In the genomic region with DNA sequence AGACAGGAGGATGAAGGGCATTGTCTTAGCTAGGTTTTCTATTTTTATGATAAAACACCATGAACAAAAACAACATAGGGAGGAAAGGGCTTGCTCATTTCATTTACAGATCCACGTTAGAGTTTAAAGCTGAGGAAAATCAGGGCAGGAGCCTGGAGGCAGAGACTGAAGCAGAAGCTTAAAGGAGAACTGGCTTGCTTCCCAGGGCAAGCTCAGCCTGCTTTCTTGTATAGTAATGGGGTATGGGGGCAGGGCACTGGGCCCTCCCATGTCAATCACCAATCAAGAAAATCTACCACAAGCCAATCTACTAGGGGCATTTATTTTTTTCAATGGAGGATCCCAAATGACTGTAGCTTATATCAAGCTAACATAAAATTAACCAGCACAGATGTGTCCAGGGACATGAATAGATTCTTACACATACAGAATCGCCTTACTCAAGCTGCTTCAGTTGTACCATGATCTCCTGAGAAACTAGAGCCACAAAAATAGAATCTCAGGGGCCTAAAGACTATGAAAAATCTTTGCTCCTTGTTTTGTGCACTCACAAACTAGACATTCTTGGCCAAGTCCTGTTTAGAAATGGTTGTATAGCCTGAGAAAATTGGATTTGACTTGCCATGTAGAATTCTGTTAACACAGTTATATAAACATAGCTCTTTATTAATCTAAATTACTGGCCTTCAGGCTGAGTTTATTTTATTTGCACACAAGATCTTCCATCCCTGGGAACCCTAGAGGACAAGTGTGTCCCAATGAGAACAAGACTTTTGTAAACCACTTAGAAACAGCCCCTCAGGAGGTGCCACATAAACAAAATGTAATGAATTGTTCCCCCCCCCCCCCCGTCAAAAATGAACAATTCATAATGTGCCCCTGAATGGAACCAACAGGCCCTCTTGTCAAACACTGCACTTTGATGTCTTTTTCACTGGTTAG, we compare ENCODE assay signal across 16 mouse cellular contexts.
DNase-seq lines count a peak whose midpoint lies in the region; ATAC-seq lines count a peak whose summit lies in the region.
"Had no signal": no experiment of that assay in that cellular context is flagged by ENCODE, and none has a peak within 500 bp of the region (broad histone marks: within the 10 kb centered on the region; RNA-seq: fewer than 3 reads in every experiment).

No protein-coding gene starts in this region.

- no peak for DNase-seq in forebrain, embryonic 10.5 days (ENCODE audit: extremely low spot score, low spot score)
- peak; percentile 59 for DNase-seq in 416B (ENCODE audit: low read depth)
- peak; percentile 20 to 39 for DNase-seq in frontal cortex, postnatal 36 days (ENCODE audit: low spot score in 2 of 2)
- peak; percentile 11 to 33 for DNase-seq in right cerebral cortex, adult 2 months (ENCODE audit: low spot score in 2 of 2)
- no peak for DNase-seq in hindbrain, embryonic 14.5 days (ENCODE audit: low spot score)
- DNase-seq in ovary, postnatal 10 days (ENCODE audit: low spot score): no peak
- DNase-seq: adrenal gland, postnatal 25 days; B cell, adult 2 months; cerebellum, adult 11 months; heart, adult 2 months; heart, postnatal 14 days; kidney, postnatal 10 days; liver had no signal

- 38% methylated on average over 3 of the region's 3 CpGs for WGBS in forebrain, embryonic 15.5 days
- 68% methylated on average over 3 of the region's 3 CpGs for WGBS in forebrain, embryonic 10.5 days
- WGBS in hindbrain, embryonic 14.5 days: 35% methylated on average over 3 of the region's 3 CpGs
- 51% methylated on average over 3 of the region's 3 CpGs for WGBS in neural tube, embryonic 15.5 days

- no peak overlapping the region for H3K4me2 ChIP-seq in forebrain, embryonic 15.5 days (replicated peaks)
- no peak overlapping the region for H3K4me2 ChIP-seq in hindbrain, embryonic 14.5 days (replicated peaks)
- H3K4me2 ChIP-seq in neural tube, embryonic 15.5 days: no peak overlapping the region

- H3K4me1 ChIP-seq in forebrain, embryonic 15.5 days: peaks cover 6% of the 10 kb centered on the region; the same call in 1 of the 2 replicates
- H3K4me1 ChIP-seq in forebrain, embryonic 10.5 days: peaks cover 16% of the 10 kb centered on the region
- peaks cover 6% of the 10 kb centered on the region; the same call in 1 of the 2 replicates for H3K4me1 ChIP-seq in hindbrain, embryonic 14.5 days (replicated peaks; ENCODE audit: control insufficient read depth, insufficient read depth, low read length)
- no peaks in the 10 kb centered on the region for H3K4me1 ChIP-seq in neural tube, embryonic 15.5 days

- H3K4me3 ChIP-seq in forebrain, embryonic 15.5 days: no peak overlapping the region
- no peak overlapping the region for H3K4me3 ChIP-seq in forebrain, embryonic 10.5 days
- no peak overlapping the region for H3K4me3 ChIP-seq in hindbrain, embryonic 14.5 days (replicated peaks; ENCODE audit: low read length)
- H3K4me3 ChIP-seq in neural tube, embryonic 15.5 days (replicated peaks): no peak overlapping the region
- H3K4me3 ChIP-seq: heart, adult 2 months had no signal

- H3K9ac ChIP-seq in forebrain, embryonic 15.5 days (replicated peaks): no peak overlapping the region
- H3K9ac ChIP-seq in hindbrain, embryonic 14.5 days: no peak overlapping the region
- H3K9ac ChIP-seq in neural tube, embryonic 15.5 days (replicated peaks): no peak overlapping the region

- no peaks in the 10 kb centered on the region for H3K9me3 ChIP-seq in forebrain, embryonic 15.5 days
- H3K9me3 ChIP-seq in forebrain, embryonic 10.5 days: no peaks in the 10 kb centered on the region
- no peaks in the 10 kb centered on the region for H3K9me3 ChIP-seq in hindbrain, embryonic 14.5 days (ENCODE audit: control insufficient read depth, low read length)
- no peaks in the 10 kb centered on the region for H3K9me3 ChIP-seq in neural tube, embryonic 15.5 days (replicated peaks)
- H3K9me3 ChIP-seq: G1E had no signal

- H3K36me3 ChIP-seq in forebrain, embryonic 15.5 days: no peaks in the 10 kb centered on the region
- no peaks in the 10 kb centered on the region for H3K36me3 ChIP-seq in forebrain, embryonic 10.5 days (replicated peaks)
- no peaks in the 10 kb centered on the region for H3K36me3 ChIP-seq in hindbrain, embryonic 14.5 days (replicated peaks; ENCODE audit: control insufficient read depth, insufficient read depth)
- no peaks in the 10 kb centered on the region for H3K36me3 ChIP-seq in neural tube, embryonic 15.5 days
- H3K36me3 ChIP-seq: G1E had no signal

- peak; percentile 57; the same call in 1 of the 2 replicates for ATAC-seq in forebrain, embryonic 15.5 days (replicated peaks)
- ATAC-seq in hindbrain, embryonic 14.5 days (ENCODE audit: low FRiP score): no peak
- ATAC-seq in neural tube, embryonic 15.5 days (ENCODE audit: low FRiP score): no peak

- H3K27ac ChIP-seq in forebrain, embryonic 15.5 days (replicated peaks): peak overlapping the region; percentile 29; the same call in 1 of the 2 replicates
- no peak overlapping the region for H3K27ac ChIP-seq in forebrain, embryonic 10.5 days
- no peak overlapping the region for H3K27ac ChIP-seq in hindbrain, embryonic 14.5 days
- H3K27ac ChIP-seq in neural tube, embryonic 15.5 days (replicated peaks): no peak overlapping the region
- H3K27ac ChIP-seq: heart, adult 2 months had no signal

- no peaks in the 10 kb centered on the region for H3K27me3 ChIP-seq in forebrain, embryonic 15.5 days
- no peaks in the 10 kb centered on the region for H3K27me3 ChIP-seq in forebrain, embryonic 10.5 days (ENCODE audit: poor library complexity, severe bottlenecking)
- no peaks in the 10 kb centered on the region for H3K27me3 ChIP-seq in hindbrain, embryonic 14.5 days (ENCODE audit: control insufficient read depth, insufficient read depth, low read length)
- no peaks in the 10 kb centered on the region for H3K27me3 ChIP-seq in neural tube, embryonic 15.5 days (replicated peaks)

Comparison
In these comparisons a context has a peak if more than half of its experiments do, and no peak if none do; other contexts are left out.
1. DNase-seq: peak in 416B (single experiment), frontal cortex, postnatal 36 days (2 of 2) and right cerebral cortex, adult 2 months (2 of 2); none in forebrain, embryonic 10.5 days (single experiment), hindbrain, embryonic 14.5 days (single experiment) and ovary, postnatal 10 days (single experiment).